In the genomic region with DNA sequence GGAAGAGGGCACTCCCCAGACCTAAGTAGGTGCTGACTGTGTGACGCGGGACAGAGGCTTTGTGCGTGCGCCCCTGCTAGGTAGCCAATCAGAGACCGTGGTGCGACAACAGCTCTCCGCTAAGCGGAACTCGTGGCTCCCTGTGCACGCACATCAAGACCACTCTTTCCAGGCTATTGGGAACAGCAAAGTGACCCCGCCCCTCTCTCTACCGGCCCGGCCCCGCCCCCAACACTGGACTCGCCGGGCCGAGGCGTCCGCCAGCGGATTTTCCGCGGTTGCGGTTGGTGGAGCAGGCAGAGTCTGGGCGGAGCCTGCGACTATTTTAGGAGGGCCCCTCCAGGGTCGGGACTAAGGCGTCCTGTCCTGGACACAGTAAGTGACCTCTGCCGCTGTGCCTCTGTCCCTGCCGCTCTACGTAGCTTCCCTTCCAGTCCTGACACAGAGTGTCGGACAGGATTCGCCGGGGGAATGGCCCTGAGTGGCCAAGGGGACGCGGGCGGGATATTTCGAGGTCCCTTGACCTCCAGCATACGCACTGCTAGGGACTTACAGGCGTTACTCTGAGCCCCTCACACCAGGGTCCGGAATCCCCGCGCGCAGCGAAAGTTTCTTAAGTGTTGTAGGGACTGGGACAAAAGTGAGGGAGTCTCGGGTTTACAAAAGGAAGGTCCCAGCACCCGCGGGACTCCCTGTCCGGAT, we compare ENCODE assay signal across 8 mouse cellular contexts. TPM values are rescaled to one million over a fixed set of nuclear protein-coding genes. Genes with fewer than 3 reads are reported as not detected.
DNase-seq lines count a peak whose midpoint lies in the region; ATAC-seq lines count a peak whose summit lies in the region.

Tnfaip2 (plus strand) TSS at position 161 of the 702 bp plus-strand sequence.

- no peaks in the 10 kb centered on the region for H3K9me3 ChIP-seq in embryonic facial prominence, embryonic 11.5 days (replicated peaks; ENCODE audit: control insufficient read depth, low read length)
- no peaks in the 10 kb centered on the region for H3K9me3 ChIP-seq in heart, embryonic 10.5 days
- H3K9me3 ChIP-seq in kidney, embryonic 14.5 days (ENCODE audit: control insufficient read depth, low read length) = no peaks in the 10 kb centered on the region

- ATAC-seq in embryonic facial prominence, embryonic 11.5 days (replicated peaks; ENCODE audit: insufficient number of reproducible peaks, low FRiP score, low TSS enrichment, low read depth) = peak; percentile 71
- ATAC-seq in kidney, embryonic 14.5 days (ENCODE audit: low FRiP score, low TSS enrichment) = peak; percentile 80

- peak within 1 kb of the TSS; percentile 67 for H3K4me2 ChIP-seq in embryonic facial prominence, embryonic 11.5 days (ENCODE audit: low read depth, low read length)
- H3K4me2 ChIP-seq in kidney, embryonic 14.5 days (replicated peaks; ENCODE audit: low read depth, low read length) = peak within 1 kb of the TSS; percentile 88

- WGBS in embryonic facial prominence, embryonic 11.5 days = under 1% methylated on average over 48 of the region's 48 CpGs
- under 1% methylated on average over 48 of the region's 48 CpGs for WGBS in heart, embryonic 10.5 days
- WGBS in kidney, embryonic 14.5 days = 1% methylated on average over 48 of the region's 48 CpGs

- no peaks in the 10 kb centered on the region for H3K36me3 ChIP-seq in embryonic facial prominence, embryonic 11.5 days (replicated peaks; ENCODE audit: control insufficient read depth, insufficient read depth, low read depth, low read length)
- H3K36me3 ChIP-seq in heart, embryonic 10.5 days = no peaks in the 10 kb centered on the region; the same call in 1 of the 2 replicates
- H3K36me3 ChIP-seq in kidney, embryonic 14.5 days (ENCODE audit: control insufficient read depth, insufficient read depth, low read length) = no peaks in the 10 kb centered on the region

- H3K27me3 ChIP-seq in embryonic facial prominence, embryonic 11.5 days (ENCODE audit: control insufficient read depth, insufficient read depth, low read length) = peaks cover 59% of the 10 kb centered on the region
- H3K27me3 ChIP-seq in heart, embryonic 10.5 days (ENCODE audit: insufficient read depth, poor library complexity, severe bottlenecking) = peaks cover 88% of the 10 kb centered on the region
- H3K27me3 ChIP-seq in kidney, embryonic 14.5 days (ENCODE audit: control insufficient read depth, insufficient read depth, low read length) = peaks cover 65% of the 10 kb centered on the region

- peak; percentile 77 for DNase-seq in ovary, postnatal 36 days (ENCODE audit: low spot score)
- DNase-seq in ovary, postnatal 14 days (ENCODE audit: low spot score) = no peak
- peak; percentile 84 for DNase-seq in embryonic facial prominence, embryonic 11.5 days (ENCODE audit: low spot score)
- DNase-seq in heart, embryonic 10.5 days (ENCODE audit: low spot score) = peak; percentile 90
- peak; percentile 77 for DNase-seq in lung, postnatal 14 days
- DNase-seq in retina, postnatal 1 day = peak; percentile 75
- no peak for DNase-seq in left cerebral cortex, adult 18-20 months (ENCODE audit: low spot score in 2 of 2)

- H3K4me3 ChIP-seq in embryonic facial prominence, embryonic 11.5 days (ENCODE audit: low read depth, low read length) = peak within 1 kb of the TSS; percentile 38
- peak within 1 kb of the TSS; percentile 63 for H3K4me3 ChIP-seq in heart, embryonic 10.5 days
- peak within 1 kb of the TSS; percentile 43 for H3K4me3 ChIP-seq in kidney, embryonic 14.5 days (ENCODE audit: low read length)

- H3K4me1 ChIP-seq in embryonic facial prominence, embryonic 11.5 days (ENCODE audit: control insufficient read depth, insufficient read depth, low read length) = peaks cover 10% of the 10 kb centered on the region
- H3K4me1 ChIP-seq in heart, embryonic 10.5 days = peaks cover 52% of the 10 kb centered on the region
- H3K4me1 ChIP-seq in kidney, embryonic 14.5 days (ENCODE audit: control insufficient read depth, insufficient read depth, low read length) = peaks cover 31% of the 10 kb centered on the region

- peak within 1 kb of the TSS; percentile 32 for H3K9ac ChIP-seq in embryonic facial prominence, embryonic 11.5 days (replicated peaks; ENCODE audit: low read length)
- H3K9ac ChIP-seq in kidney, embryonic 14.5 days (ENCODE audit: low read depth, low read length) = peak within 1 kb of the TSS; percentile 47; the same call in 1 of the 2 replicates

- H3K27ac ChIP-seq in embryonic facial prominence, embryonic 11.5 days (replicated peaks; ENCODE audit: low read depth, low read length) = no peak within 1 kb of the TSS
- peak within 1 kb of the TSS; percentile 79; the same call in 1 of the 2 replicates for H3K27ac ChIP-seq in heart, embryonic 10.5 days
- H3K27ac ChIP-seq in kidney, embryonic 14.5 days (ENCODE audit: low read depth, low read length) = no peak within 1 kb of the TSS

RNA-seq across cellular contexts. Expression of gene Tnfaip2, which starts in this region (rescaled TPM):
- 4.6 and 4.8 TPM in 2 replicates for polyA plus RNA-seq in embryonic facial prominence, embryonic 11.5 days (2014; fragmentation: Nextera tagmentation; extraction: Ambion mirVana)
- polyA plus RNA-seq in heart, embryonic 10.5 days (2016; fragmentation: Nextera tagmentation; extraction: Ambion mirVana) = 12.1 and 12.8 TPM in 2 replicates
- 16.5 and 18.8 TPM in 2 replicates for polyA plus RNA-seq in kidney, embryonic 14.5 days (2014; fragmentation: Nextera tagmentation; extraction: Ambion mirVana)
- 1 to 10 TPM in 1 of 2 experiments, under 1 TPM in 1; 0.51 to 1.0 TPM for total RNA-seq in left cerebral cortex, adult 18-20 months (2021)

Comparison
In these comparisons a context has a peak if more than half of its experiments do, and no peak if none do; other contexts are left out.
1. DNase-seq: peak in ovary, postnatal 36 days (single experiment), embryonic facial prominence, embryonic 11.5 days (single experiment), heart, embryonic 10.5 days (single experiment), lung, postnatal 14 days (single experiment) and retina, postnatal 1 day (single experiment); none in ovary, postnatal 14 days (single experiment) and left cerebral cortex, adult 18-20 months (0 of 2).
2. Peak in every context shown above with its lines, with median percentiles within 50 percentile points of each other: H3K4me3 ChIP-seq.